Mouse (Mus musculus): ENCODE measurements around the gene Sft2d2. TPM values are rescaled to one million over a fixed set of nuclear protein-coding genes. Genes with fewer than 3 reads are reported as not detected.

Sft2d2 gene
- total RNA-seq, 2 experiments from 2014 or later: 16.4 to 17.1 TPM

DNA sequence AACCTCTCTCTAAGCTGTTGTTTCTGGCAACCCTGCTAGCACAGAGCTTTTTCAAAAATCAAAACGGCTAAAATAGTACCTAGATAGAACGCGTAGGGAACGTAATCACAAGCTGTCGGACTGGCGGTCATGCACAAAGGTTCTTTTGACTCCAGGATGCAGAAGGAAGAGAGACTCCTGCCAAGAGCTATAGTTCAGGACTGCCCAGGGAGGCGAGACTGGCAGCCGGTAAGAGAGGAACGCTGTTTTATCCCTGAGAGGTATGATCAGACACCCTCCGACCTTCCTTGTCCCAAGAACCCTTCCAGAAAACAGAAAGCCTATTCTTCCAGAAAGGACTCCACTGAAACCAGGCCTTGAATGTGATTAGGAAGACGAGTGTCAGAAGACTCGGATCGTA, 2.6 kb downstream of the Sft2d2 start:
- no peak for DNase-seq (ENCODE audit: low spot score in 2 of 2)

DNA sequence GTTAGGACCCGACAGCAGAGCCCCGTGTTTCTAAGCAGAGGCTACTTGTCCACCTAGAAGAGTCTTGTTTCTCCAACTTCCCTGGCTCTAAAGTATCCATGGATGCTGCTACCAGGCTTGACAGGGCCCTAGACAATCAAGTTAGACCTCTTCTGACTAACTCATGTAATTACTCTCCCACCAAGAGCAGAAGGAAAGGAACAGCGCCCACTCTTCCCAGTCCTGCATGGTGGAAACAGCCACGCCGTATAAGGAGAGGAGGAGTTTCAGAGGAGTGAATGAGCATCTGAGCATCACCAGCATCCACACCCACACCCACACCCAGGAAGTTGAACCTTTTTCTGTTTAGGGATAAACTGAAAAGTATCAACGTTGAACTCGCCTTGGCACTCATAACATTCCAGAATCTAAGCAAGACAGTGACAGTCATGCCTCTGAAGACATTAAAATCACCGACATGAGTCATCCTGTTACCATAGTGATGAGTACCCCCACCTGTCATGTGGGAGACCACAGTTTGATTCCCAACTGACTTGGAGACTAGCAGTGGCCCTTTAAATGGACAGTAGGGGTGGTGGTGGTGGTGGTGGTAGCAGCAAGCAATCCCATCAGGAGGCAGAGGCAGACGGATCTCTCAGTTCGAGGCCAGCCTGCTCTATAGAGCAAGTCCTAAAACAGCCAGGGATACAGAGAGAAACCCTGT, 3.5 kb downstream of the Sft2d2 start:
- DNase-seq (ENCODE audit: low spot score in 2 of 2): peak in 1 of 2 experiments; percentile 31

DNA sequence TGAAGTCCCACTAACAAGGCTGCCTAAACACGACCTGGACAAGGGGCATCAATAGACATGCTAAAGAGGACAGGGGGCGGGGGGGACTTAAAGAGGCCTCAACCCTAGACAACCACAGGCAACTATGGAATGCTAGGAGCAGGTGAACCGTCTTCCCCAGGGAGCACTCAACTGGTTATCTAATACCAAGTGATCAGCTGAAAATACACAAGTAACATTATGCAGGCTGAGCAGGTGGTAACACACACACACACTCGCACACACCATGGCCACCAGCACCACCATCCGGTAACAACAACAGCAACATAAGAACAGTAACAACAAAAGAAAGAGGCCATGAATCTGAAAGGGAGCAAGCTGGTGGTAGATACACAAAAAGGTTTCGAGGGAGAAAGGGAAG, 4.2 kb downstream of the Sft2d2 start:
- no peak for DNase-seq (ENCODE audit: low spot score in 2 of 2)

DNA sequence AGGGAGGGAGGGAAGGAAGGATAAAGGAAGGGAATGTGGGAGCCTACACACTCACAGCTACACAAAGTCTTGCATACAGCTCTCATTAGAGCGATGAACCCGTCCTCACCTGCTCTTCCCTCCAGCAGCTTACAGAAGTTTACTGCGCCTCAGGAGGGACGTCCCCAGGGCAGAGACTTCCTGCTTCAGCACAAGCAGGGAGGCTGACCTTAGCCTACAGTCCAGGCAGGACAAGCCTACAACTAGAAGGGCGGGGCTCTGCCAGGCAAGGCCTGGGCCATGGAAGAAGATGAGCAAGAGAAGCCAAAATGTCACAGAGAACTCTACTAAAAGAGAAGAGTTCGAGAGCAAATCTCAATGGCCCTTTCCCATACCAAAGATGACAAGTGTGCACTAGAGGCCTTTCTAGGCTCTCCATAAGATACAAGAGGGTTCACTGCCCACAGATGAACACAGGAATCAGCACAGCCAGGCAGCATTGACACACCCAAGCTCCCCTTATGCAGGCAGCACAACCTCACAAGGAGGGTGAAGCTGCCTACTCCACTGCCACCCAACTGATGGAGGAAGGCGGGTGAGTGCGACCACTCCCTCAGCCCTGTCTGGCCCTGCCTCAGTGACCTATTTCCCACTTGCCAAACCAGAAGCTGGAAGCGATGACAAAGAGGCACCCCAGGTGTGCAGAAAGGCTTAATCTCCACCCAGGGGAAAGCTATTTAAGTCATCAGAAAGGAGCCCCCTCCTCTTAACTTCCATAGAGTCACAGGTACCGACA, 5.2 kb downstream of the Sft2d2 start:
- DNase-seq (ENCODE audit: low spot score in 2 of 2): no peak

DNA sequence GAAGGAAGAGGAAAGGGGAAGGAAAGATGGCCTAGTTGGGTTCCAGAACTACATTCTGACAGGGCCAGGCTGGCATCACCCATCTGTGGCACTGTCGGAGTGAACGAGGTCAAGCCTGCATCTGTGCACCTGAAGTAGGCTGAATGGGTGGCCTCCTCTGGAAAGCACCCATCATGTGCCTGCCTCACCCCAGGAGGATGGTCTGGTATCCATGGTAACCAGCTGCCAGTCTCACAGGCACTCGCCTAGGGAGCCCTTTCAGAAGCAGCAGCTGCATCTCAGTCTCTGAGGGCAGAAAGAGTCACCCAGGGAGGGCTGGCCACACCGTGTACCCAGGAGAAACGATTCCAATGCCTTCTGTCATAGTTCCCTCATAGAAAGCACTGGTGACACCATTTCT, 6.9 kb downstream of the Sft2d2 start:
- DNase-seq (ENCODE audit: low spot score in 2 of 2): no peak

DNA sequence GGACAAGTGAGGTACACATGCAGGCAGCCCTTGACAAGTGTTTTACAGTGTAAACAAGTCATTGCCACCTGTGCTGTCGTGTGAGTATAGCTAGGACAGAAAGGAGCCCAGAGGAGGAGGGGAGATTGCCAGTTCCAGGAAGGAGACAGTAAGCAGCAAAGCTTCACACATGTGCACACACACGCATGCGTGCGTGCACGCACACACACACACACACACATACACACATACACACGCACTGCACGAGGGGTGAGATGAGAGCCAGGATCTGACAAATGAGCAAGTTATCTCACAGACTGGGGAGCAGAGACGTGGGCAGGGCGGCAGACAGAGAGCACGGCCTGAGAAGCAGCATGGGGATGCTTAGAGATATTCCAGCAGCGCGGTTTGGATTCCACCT, 7.7 kb downstream of the Sft2d2 start:
- DNase-seq (ENCODE audit: low spot score in 2 of 2): no peak

DNA sequence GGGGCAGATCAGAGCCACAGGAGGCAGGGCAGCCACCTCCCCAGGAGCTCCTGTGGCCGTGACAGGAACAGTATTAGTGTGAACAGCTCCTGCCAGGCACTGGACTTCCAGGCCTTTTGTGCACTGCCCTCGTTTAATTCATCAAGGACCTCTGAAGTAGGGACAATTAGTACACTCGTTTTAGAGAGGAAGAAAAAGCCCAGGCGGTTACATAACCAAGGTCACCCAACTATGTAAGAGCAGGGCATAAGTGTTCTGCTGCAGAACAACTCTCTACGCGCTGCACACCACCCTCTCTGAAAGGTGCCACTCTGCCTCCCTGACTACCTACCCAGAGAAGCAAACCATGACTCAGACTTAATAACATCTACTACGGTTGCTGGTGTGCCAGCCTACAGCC, 9.1 kb downstream of the Sft2d2 start:
- no peak for DNase-seq (ENCODE audit: low spot score in 2 of 2)

DNA sequence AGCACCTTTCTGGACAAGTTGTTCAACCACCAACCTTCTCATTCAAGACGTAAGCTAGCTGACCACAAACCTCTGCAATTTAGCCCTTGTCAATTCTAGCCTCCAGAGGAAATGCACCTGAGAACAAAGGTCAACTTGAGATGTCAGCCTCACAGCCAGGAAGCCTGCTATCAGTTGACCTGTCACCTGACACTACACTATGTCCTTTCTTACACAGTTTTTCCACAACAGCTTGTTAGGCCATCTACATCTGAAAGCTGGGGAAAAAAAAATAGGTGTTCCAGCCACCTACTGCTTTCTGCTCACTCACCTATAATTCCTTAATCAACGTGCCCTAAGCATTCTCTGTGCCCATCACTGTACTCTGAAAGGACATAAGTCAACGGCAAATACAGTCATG, 10.1 kb downstream of the Sft2d2 start:
- no peak for DNase-seq (ENCODE audit: low spot score in 2 of 2)

DNA sequence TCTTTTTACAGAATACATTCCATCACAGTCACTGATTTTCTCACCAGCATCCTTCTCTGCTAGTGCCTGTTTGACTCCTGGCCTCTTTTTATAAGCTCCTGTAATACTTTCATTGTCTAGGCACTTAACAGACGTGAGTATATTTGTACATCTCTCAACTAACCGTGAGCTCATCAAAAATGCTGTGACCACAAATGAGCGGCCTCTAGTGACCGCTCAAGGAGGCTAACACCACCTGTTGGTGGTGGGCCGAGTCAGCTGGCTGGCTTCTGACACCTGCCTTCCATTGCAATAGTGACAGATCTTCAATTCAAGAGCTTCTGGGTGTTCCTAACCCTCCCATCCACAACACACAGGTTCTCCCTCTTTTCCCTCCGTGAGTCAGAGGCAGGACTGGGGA, 10.8 kb downstream of the Sft2d2 start:
- DNase-seq (ENCODE audit: low spot score in 2 of 2): no peak

DNA sequence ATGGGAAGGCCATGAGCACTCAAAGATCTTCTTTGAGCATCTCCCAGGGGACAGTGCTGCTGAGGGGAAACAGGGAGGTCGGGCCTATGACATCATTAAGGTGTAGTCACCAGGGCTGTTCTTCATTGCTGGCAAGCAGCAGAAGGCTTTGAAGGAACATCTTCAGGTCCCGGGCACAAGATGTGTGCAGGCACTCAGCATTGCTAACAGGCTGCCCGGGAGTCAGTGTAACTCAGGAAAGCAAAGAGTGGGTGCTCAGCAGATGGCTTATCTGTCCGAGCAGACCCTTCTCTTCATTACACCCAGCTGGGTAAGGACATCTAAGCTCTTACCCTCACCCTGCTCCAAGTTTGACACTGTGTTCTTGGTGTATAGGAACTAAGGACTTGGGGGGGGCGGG, 14.9 kb downstream of the Sft2d2 start:
- no peak for DNase-seq (ENCODE audit: low spot score in 2 of 2)

DNA sequence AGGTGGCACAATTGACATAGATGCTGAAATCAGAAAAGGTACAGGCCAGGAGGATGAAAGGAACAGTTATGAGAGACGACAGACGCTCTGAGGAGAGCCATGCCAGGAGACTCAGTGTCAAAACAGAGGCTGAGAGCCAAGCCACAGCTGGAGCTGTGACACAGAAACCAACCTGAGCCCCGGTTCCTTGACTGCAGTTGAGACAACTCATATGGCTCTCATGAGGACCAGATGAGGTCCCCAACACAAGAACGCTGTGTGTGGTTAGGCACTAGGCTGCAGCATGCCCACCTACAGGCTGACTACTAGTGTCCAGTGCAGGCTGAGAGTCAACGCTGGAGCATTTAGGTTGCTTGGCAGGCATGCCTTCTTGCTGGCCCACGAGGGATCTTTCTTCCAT, 16.2 kb downstream of the Sft2d2 start:
- DNase-seq (ENCODE audit: low spot score in 2 of 2): no peak

DNA sequence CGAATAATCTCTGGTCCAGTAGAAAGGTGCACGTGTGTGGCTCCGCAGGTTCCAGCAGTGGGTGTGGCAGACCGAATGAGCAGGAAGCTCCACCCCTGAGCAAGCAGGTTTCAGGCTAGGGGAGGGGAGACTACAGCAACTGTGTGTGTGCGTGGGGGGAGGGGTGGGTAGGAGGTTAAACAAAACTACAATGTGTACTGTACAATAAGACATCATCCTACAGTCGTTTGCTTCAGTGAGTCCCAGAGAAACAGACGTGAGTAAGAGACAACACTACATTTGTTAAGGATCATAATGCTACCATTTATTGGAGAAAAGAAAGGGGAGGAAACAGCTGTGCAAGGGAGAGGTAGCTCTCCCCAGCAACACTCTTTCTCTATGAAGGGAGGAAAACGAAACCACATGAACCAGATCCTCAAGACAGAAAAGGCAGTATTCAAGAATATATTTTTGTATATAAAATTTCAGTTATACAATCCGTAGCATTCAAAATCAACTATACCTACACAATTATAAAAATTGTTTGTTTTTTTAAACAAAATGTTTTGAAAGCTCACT, 20.1 kb downstream of the Sft2d2 start:
- no peak for DNase-seq (ENCODE audit: low spot score in 2 of 2)

DNA sequence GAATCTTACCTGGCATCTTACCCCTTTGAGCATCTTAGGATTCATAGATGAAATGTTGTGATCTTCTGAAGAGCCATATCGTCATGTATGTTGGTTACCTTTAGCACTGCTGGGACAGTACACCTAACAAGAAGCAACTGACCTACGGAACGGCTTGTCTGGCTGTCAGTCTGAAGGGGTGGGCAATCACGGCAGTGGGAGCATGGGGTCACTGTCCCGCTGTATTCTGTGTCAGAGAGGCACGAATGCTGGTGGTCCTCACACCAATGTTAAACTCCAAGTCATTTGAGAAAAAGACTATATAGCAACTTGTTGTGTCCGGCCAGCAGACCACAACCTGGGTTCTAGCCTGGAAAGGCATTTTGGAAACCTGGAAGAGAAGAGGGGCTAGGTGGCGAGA, 23.0 kb downstream of the Sft2d2 start:
- no peak for DNase-seq (ENCODE audit: low spot score in 2 of 2)

DNA sequence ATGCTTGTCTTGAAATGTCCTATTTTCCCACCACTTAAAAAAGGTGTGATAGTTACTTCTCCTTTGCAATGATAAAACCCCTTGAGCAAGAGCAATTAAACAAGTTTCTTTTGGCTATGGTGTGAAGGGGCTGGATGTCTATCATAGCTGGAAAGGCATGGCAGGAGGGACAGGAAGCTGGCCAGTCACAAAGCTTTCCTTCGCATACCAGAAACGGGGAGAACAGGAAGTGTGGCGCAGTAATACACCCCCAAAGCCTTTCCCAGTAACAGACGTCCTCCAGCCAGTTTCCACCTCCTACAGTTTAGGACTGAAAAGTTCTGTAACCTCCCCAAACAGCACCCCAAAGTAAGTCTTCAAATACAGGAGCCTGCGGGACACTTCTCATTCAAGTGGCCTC, 24.1 kb downstream of the Sft2d2 start:
- no peak for DNase-seq (ENCODE audit: low spot score in 2 of 2)

DNA sequence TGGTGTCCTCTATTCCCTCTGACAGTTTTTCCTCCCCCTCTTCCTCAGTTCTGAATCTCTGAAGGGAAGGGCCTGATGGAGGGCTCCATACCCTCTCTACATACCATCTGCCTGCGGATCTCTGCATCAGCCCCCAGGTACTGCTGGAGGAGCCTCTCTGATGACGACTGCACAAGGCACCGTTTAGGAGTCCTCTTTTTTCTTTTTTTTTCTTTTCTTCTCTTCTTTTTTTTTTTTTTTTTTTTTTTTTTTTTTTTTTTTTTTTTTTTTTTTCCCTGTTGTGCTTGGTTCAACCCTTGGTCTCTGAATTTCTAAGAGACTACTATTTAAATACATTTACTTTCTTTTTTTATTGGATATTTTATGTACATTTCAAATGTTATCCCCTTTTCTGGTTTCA, 24.8 kb downstream of the Sft2d2 start:
- no peak for DNase-seq (ENCODE audit: low spot score in 2 of 2)

DNA sequence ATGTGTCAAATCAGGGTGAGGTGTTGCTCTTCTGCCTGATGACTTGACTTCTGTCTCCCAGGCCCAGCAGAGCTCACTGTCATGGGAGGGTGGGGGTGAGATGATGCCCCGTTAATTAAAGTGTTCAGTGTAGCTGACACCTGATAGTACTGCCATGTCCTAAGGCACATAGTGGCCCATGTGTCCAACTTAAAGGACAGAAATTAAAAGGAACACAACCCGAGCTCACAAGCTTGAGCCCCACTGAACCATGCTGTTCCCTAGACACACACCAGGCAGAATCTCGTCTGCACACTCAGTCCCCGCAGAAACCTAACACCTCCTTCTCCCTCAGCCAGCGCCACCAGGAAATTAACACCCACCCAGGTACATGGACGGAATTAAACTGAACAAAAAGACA, 29.3 kb downstream of the Sft2d2 start:
- no peak for DNase-seq (ENCODE audit: low spot score in 2 of 2)

DNA sequence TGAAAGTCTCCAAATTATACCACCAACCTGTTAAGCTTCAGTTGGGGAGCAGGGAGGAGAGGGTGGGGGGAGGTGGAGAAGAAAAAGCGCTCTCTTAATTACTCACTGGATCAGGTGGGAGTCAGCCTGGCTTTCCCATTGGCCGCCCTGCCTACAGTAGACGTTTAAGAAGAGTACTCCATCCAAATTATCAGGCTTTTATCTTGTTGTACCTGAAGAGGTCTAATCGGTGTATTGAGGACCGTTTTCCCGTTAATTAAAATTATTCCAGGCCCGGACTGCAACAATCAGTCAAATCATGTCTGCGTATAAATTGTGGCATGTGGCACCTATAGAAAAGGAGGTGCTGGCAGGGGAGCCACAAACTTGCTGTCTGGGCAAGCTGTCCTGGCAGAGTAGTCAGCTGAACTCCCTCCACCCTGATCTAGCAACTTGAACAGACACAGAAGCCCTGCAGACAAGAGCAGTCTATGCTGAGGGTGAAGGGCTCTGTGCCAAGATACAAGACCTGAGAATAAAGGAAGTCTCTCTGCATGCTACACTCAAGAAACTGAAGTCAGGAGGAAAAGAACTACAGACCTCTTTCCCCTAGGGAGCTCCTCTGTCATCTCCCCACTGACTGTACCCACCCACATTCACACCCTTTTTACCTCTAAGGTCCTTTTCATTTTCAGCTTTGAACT, 33.4 kb downstream of the Sft2d2 start, which contains the start of gene Tbx19:
Gene Tbx19, minus strand, starts transcription at position 51 of the 683 bp plus-strand sequence.
- DNase-seq (ENCODE audit: low spot score in 2 of 2): no peak

DNA sequence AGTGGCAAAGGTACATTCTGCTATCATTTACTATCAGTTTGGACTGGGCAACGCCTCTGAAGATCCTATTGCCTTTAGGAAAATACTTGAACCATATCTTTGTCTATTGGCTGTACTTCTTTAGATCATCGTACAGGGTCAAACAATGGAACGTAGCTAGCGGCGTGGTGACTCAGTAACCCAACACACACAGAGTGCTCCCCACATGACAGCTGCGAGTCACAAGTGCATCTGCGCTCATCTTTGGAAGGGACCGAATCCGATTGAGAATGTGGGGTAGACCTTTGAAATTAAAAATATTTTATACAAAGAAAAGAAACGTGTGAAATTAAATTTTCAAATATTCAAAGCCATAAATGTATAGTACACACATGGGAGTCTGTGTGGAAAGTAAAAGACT, 35.4 kb downstream of the Sft2d2 start:
- DNase-seq (ENCODE audit: low spot score in 2 of 2): no peak

DNA sequence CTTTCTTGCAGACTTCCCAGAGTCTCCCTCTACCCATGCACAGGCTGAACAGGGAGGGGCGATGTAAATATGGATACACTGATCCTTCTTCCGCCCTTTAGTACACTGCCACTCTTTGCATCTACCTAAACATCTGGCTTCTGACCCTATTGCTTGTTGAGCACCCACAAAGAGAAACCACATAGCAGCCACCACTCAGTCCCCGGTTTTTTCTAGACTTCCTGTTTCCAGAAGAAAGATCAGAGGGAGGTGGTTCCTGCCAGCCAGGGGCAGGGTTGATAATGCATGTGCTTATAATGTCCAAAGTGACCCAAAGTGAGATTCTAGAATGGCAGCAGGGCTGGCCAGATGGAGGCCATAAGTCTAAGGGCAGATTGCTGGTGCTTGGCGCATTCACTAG, 40.1 kb downstream of the Sft2d2 start:
- DNase-seq (ENCODE audit: low spot score in 2 of 2): no peak

DNA sequence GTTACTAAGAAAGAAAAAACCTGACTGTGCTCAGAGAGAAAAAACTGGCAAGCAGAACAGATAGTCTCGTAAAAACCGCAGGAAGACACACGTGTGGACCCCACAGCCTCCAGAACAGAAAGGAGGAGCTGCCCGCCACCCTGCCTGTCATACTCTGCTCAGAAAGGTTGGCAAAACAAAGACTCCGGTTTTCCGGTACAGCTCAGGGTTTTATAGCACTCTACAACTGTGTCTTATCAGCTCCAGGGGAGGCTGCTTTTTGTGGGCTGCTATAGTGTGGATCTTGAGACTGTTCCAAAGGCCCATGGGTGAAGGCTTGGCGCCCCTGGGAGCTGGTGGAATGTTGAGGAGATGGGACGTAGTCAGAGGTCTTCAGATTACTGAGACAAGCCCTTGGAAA, 43.0 kb downstream of the Sft2d2 start:
- no peak for DNase-seq (ENCODE audit: low spot score in 2 of 2)

DNA sequence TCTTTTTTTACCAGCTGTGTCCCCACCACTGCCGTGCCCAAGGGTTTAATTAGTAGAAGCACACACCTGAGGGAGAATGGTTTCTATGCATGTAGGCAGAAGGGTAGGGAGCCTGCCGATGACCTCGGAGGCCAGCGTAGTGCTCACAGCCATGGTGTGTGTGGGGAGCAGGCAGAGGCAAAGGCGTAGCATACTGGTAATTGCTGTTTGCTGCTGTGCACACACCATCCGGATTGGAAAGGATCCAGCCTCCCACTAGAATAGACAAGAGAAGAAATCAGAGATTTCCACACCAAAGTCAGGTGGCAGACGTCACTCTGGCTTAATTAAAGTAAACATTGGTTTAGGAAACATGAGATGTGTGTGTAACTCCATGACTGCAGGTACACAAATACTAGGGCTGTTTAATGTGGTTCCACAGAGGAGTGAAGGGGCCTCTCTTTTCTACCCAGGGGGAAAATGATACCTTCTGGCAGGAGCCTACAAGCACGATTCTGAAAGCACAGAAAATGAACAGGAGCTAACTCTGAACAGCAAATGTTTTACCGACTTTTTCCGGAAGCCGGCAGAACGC, 51.8 kb downstream of the Sft2d2 start:
- DNase-seq (ENCODE audit: low spot score in 2 of 2): no peak

DNA sequence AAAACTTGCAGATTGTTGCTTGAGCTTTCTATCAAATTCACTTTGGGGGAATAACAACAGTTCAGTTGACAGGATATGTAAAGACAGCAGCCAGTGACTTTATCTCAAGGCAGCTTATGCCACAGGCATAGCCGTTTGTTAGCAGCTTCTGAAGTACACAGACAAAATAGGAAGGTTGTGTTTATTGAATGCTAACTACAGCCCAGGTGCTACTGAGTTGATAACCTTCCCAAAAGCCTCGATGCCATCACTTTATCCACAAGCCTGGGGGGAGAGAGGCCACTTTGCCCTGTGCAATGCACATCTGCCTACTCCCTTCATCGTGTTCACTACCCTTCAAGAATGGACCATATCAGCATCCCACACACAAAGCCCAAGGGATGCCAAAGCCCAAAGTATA, 54.0 kb downstream of the Sft2d2 start:
- DNase-seq (ENCODE audit: low spot score in 2 of 2): no peak
